Mouse (Mus musculus) splenic B cell, adult 2 months (primary cell): Measurements from ENCODE around the gene Tnfsf13.

Experiments
- DNase-seq: peaks from one replicate; pipeline ENCODE4 v3.0.0-alpha.2; 2011; ENCODE audit warnings: low read depth, low spot score
- H3K27me3 ChIP-seq: 2 replicates; pipeline ENCODE4 v1.6.1; 2012; ENCODE audit warnings: mild to moderate bottlenecking, low read length, moderate library complexity, mixed read lengths; ENCODE audit not compliant: control insufficient read depth, poor library complexity, insufficient read depth, severe bottlenecking
- H3K36me3 ChIP-seq: 2 replicates; pipeline ENCODE4 v1.6.1; 2012; ENCODE audit warnings: mild to moderate bottlenecking, low read length, moderate library complexity, mixed read lengths; ENCODE audit not compliant: control insufficient read depth, poor library complexity, insufficient read depth, severe bottlenecking

Tnfsf13 gene

DNA sequence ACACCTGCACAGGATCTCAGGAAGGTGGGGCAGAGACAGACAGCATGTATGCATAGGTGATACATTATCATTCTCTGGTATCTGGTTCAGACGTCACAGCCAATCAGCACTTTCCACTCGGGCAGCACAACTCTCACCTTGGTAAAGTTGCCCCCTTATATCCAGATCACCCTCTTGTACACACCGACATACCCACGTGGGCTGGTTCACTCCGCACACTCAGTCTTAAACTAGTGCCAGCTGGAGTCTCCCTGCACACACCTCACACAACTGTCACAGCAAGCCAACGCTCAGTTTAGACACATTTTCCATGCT is 9.4 kb upstream of the Tnfsf13 start:
- no peak for DNase-seq

DNA sequence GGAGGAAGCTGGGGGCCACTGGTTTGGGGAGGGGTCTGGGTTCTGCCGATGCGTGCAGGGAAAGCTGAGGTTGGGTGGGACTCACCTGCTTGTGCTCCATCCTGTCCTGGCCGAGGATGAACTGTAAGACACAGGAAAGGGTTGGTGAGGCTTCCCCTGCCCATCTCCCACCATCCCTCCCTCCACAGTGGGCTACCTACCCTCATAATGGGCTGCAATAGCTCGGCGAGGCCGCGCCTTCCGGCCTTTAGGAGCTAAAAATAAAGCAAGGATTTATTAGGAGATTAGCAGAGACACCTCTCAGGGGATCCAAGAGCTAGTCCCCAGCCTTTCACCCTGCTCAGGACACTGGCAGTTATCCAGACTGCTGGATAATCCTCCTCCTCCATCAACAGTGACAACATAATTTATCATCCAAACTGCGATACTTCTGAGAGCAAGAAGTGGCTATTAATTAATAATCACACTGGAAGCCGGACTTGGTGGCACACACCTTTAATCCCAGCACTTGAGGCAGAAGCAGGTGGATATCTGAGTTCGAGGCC is 7.9 kb upstream of the Tnfsf13 start:
- H3K27me3 ChIP-seq, result no peaks in the 10 kb centered on the region
- no peak for DNase-seq
- no peaks in the 10 kb centered on the region for H3K36me3 ChIP-seq

More for the DNA sequence above, 9.4 kb upstream of the Tnfsf13 start:
- H3K36me3 ChIP-seq, result no peaks in the 10 kb centered on the region
- no peaks in the 10 kb centered on the region for H3K27me3 ChIP-seq

GRCm38 (mm10) chr11:69692863-69693262 is 7.3 kb upstream of the Tnfsf13 start:
- DNase-seq, result no peak
- H3K27me3 ChIP-seq, result no peaks in the 10 kb centered on the region
- no peaks in the 10 kb centered on the region for H3K36me3 ChIP-seq

- no peak for DNase-seq
- Histone ChIP-seq H3K36me3 (no peaks in the 10 kb centered on the region), H3K27me3 (no peaks in the 10 kb centered on the region)
These were observed 6.7 kb upstream of the Tnfsf13 start for GRCm38 (mm10) chr11:69692196-69692811.

- DNase-seq, result no peak
- no peaks in the 10 kb centered on the region for H3K27me3 ChIP-seq
- H3K36me3 ChIP-seq, result no peaks in the 10 kb centered on the region
These were observed 4.3 kb upstream of the Tnfsf13 start for GRCm38 (mm10) chr11:69689891-69690290.

DNA sequence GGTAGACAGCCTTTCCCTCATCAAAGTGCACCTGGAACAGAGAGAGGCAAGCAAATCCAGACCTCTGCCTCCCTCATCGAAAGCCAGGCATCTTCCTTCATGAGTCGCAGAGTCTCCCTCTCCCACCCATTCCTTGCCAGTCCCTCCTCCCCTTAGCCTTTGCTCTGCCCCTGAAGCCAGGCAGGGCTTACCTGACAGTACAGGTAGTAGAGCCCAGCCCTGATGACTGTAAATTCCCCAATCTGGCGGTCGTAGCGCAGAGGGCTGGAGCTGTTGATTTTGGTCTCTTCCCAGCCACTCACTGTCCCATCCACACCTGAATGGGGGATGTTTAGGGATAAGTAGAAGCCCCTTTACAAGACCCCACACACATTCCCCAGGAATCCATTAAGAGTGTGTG is 1.5 kb upstream of the Tnfsf13 start:
- no peaks in the 10 kb centered on the region for H3K36me3 ChIP-seq
- no peaks in the 10 kb centered on the region for H3K27me3 ChIP-seq
- DNase-seq, result no peak

DNA sequence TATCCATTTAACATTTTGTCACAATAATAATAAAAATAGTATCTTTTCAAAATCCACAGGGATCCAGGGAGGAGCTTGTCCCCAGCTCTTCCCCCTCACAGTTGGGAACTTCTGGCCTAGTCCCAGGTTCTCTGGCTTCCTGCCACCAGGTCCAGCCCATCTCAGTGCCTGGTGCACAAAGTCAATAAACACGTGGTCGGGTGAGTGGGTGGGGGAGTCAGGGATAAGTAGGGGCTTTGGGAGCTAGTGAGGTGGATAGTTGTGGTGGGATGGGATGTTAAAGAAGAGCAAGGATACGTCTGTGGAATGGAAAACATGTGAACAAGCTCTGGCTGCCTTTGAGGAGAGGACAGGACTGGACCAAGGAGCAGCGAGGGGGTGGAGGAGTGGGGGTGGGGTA is 793 bp upstream of the Tnfsf13 start:
- Histone ChIP-seq H3K27me3 (no peaks in the 10 kb centered on the region), H3K36me3 (no peaks in the 10 kb centered on the region)
- no peak for DNase-seq

DNA sequence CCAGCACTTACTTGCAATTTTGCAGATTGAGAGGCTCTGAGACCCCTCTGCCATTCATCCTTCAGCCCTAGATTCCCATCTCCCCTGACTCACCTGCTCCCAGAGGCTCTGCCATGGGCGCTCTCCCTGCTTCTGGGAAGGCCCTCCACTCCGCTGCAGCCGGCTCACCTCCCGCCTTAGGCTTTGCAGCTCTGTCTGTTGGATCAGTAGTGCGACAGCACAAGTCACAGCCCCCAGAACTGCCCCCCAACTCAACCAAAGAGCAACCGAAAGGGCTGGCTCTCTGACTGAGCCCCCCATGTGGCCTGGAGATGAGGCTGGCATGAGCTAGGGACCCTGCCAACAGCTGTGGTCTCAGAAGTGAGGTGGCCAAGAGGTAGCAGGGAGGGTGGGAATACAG is 648 bp downstream of the Tnfsf13 start:
- Histone ChIP-seq H3K27me3 (no peaks in the 10 kb centered on the region), H3K36me3 (no peaks in the 10 kb centered on the region; the same call in 1 of the 2 replicates)
- DNase-seq, result no peak

- Histone ChIP-seq H3K27me3 (no peaks in the 10 kb centered on the region), H3K36me3 (no peaks in the 10 kb centered on the region; the same call in 1 of the 2 replicates)
- no peak for DNase-seq
These were observed 1.3 kb downstream of the Tnfsf13 start for GRCm38 (mm10) chr11:69684128-69684745.

DNA sequence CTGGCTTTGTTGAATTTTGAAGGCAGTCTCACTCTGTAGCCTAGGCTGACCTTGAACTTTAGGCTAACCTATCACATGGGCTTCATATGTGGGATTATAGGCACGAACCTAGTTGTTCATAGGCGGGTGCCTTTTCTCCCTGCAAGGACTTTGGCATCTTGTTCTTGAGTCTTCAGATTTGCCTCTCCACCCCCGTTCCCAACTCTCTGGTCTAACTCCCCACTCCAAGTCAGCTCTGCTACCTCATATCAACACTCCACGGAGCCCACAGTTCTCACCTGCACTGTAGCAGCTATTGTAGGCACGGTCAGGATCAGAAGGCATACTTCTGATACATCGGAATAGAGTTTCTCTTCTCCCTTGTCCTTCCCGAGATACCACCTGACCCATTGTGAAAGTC is 2.0 kb downstream of the Tnfsf13 start:
- no peaks in the 10 kb centered on the region; the same call in 1 of the 2 replicates for H3K36me3 ChIP-seq
- DNase-seq, result no peak
- no peaks in the 10 kb centered on the region for H3K27me3 ChIP-seq

- peaks cover 2% of the 10 kb centered on the region; the same call in 1 of the 2 replicates for H3K36me3 ChIP-seq
- H3K27me3 ChIP-seq, result no peaks in the 10 kb centered on the region
- DNase-seq, result peak; percentile 92
These were observed 2.6 kb downstream of the Tnfsf13 start for GRCm38 (mm10) chr11:69682840-69683533.

DNA sequence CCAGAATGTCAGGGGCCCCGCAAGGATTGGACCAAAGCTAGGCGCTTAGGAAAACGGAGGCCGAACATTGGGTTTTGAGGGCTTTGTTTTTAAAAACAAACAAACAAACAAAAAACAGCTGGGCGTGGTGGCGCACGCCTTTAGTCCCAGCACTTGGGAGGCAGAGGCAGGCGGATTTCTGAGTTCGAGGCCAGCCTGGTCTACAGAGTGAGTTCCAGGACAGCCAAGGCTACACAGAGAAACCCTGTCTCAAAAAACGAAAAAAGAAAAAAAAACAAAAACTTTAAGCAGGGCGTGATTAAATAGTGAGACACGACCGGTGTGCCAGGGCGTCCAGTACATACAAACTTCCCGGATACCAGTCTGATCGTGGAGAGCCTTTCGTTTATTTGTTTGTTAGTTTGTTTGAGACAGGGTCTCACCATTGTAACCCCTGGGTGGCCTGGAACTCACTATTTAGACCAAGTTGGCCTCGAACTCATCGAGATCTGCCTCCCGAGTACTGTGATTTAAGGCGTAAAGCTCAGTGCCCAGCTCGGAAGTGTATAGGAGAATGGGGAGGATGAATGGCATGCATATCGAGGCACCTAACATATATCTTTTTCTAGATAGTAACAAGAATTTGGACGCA is 3.3 kb downstream of the Tnfsf13 start:
- no peaks in the 10 kb centered on the region for H3K27me3 ChIP-seq
- no peak for DNase-seq
- peaks cover 2% of the 10 kb centered on the region; the same call in 1 of the 2 replicates for H3K36me3 ChIP-seq

DNA sequence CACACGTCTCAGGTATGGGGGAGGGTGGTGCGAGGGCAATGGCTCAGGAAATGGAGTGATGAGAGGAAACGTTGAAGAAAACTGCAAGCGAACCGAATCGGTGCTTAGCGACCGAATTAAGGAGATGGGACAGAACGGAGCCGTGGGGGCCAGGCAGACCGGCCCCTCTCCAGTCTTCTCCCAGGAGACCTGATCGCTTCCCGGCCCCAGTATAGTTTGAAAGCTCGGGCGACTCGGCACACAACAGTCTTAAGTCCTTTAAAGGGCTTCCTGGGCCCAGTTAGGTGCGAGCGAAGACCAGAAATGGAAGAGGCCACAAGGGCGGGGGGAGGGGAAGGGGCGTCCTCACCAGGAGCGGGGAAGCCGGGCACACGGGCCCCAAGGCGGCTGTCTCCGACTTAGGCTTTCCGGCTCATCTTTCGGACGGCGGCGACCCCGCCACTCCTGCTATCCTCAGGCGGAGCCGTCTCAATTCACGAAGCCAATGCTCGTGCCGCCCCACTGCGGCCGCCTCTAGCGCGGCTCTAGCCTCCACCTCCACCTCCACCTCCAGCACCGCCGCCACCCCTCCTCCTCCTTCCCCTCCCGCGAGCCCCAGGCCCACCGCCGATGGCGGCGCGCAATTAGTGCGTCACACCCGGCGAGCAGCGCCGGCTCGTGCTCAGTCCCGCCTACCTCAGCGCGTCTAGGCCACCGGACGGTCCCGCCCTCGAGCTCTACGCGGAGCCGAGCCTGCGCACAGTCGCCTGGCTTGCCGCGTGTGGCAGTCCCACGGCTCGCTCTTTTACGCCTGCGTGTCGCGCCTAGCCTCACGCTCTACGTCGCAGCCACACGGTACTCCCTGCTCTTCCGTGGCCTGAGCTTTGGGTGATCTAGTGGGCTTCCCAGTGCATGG is 4.0 kb downstream of the Tnfsf13 start, which contains the start of gene Senp3:
Gene Senp3, minus strand, starts transcription at position 771 of the 895 bp plus-strand sequence.
- peak; percentile 97 for DNase-seq
- H3K36me3 ChIP-seq, result peaks cover 4% of the 10 kb centered on the region; the same call in 1 of the 2 replicates
- H3K27me3 ChIP-seq, result no peaks in the 10 kb centered on the region
